Mouse (Mus musculus) myocyte (in vitro differentiated cells): ENCODE measurements around the gene Gm21789.
"Not testable (repeated sequence)": the region's sequence is repeated elsewhere in the genome, so short reads cannot be mapped to it uniquely, and the experiment has no call there.

Experiments
- CEBPB ChIP-seq: IDR thresholded peaks from 2 replicates; pipeline ENCODE4 v1.6.1; 2011; ENCODE audit warnings: mild to moderate bottlenecking, moderate library complexity; ENCODE audit not compliant: poor library complexity, insufficient read depth, severe bottlenecking
- E2F4 ChIP-seq: IDR thresholded peaks from one replicate; pipeline ENCODE4 v1.6.1; 2011; ENCODE audit warnings: mild to moderate bottlenecking, control low read depth, moderate library complexity; ENCODE audit not compliant: insufficient read depth
- MAX ChIP-seq: IDR thresholded peaks from one replicate; pipeline ENCODE4 v1.6.1; 2011; ENCODE audit warnings: low read depth, mild to moderate bottlenecking, control low read depth
- MYOD1 ChIP-seq, 3 experiments: IDR thresholded peaks; one replicate each; pipeline ENCODE4 v1.6.1; 2011; ENCODE audit warnings: control low read depth in 2 of 3, low read depth in 2 of 3, mild to moderate bottlenecking in 2 of 3, moderate library complexity in 1 of 3; ENCODE audit not compliant: insufficient read length in 2 of 3, control insufficient read depth in 1 of 3
- POLR2A ChIP-seq: IDR thresholded peaks from one replicate; pipeline ENCODE4 v1.6.1; 2011; ENCODE audit warnings: low read depth, mild to moderate bottlenecking, control low read depth, moderate library complexity; ENCODE audit not compliant: insufficient read length
- POLR2AphosphoS2 ChIP-seq: IDR thresholded peaks from one replicate; pipeline ENCODE4 v1.6.1; 2011; ENCODE audit warnings: low read depth, control low read depth; ENCODE audit not compliant: insufficient read length
- SRF ChIP-seq: IDR thresholded peaks from one replicate; pipeline ENCODE4 v1.6.1; 2011; ENCODE audit warnings: low read depth; ENCODE audit not compliant: control insufficient read depth, insufficient read length
- USF1 ChIP-seq: IDR thresholded peaks from one replicate; pipeline ENCODE4 v1.6.1; 2011; ENCODE audit warnings: low read depth, mild to moderate bottlenecking, control low read depth, moderate library complexity

DNA sequence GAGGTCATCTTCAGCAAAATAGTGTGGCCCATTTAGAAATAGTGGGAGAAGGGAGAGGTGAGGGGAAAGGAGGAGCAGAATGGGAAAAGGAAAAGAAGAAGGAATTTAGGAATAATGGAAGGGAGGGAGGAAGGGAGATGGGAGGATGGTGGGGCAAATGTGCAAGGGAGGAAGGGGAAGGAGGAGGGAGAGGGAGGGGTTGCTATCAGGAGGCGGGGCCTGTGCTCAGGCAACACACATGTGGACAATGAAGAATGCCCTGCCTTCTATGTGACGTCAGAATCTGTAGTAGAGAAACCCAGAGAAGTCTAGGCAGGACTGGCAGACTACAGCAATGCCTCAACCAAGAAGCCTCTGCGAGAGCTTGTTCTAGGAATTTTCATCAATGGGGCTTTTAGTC lies 32.0 kb downstream of the Gm21789 start, which contains the start of gene Btbd35f5:
- TF ChIP-seq MAX; POLR2A; USF1; SRF; POLR2AphosphoS2; E2F4; CEBPB; MYOD1 (IDR thresholded peaks at IDR 0.05; ENCODE audit: control insufficient read depth in 1 of 3, insufficient read length in 2 of 3, low read depth in 2 of 3): not testable (repeated sequence)
